Mouse (Mus musculus) gastrocnemius, adult 2 months (tissue): ENCODE results near the gene Olfr1222. TPM values are rescaled to one million over a fixed set of nuclear protein-coding genes. Genes with fewer than 3 reads are reported as not detected.
"Not testable (repeated sequence)": the region's sequence is repeated elsewhere in the genome, so short reads cannot be mapped to it uniquely, and the experiment has no call there.

Experiments used
- DNase-seq: peaks from one replicate; pipeline ENCODE4 v3.0.0; 2022
- H3K27ac ChIP-seq: fragments of 200-600 bp; 2 replicates; pipeline ENCODE4 v1.8.1; 2022; ENCODE audit warnings: mild to moderate bottlenecking
- H3K4me3 ChIP-seq: fragments of 200-600 bp; 2 replicates; pipeline ENCODE4 v1.8.1; 2022; ENCODE audit warnings: mild to moderate bottlenecking, moderate library complexity
- CTCF ChIP-seq: fragments of 200-600 bp; IDR thresholded peaks from 2 replicates; pipeline ENCODE4 v1.8.1; 2022; ENCODE audit warnings: antibody characterized with exemption, mild to moderate bottlenecking, moderate library complexity
- intact Hi-C: fragments of 180-260 bp; cut with DNase I; formaldehyde crosslinking; loops from one replicate; pipeline ENCODE4 v1.15.1; 2025
- long read RNA-seq, 2 experiments: library from polyadenylated mRNA; stranded (forward); transcript quantifications; one replicate each; pipeline ENCODE4 v2.0.0; 2021
- total RNA-seq, 2 experiments: library from RNA; stranded (reverse); gene quantifications; 2 replicates each; pipeline ENCODE4 v1.2.3; 2021

Olfr1222 gene
- total RNA-seq, result not detected
- long read RNA-seq, experiment 1, result 0 reads
- long read RNA-seq, experiment 2, result 0 reads

- no peak for DNase-seq
- intact Hi-C loops, result no loop called here
- H3K27ac ChIP-seq, result no peak within 1 kb of the TSS
- TF ChIP-seq CTCF, result no peak
- H3K4me3 ChIP-seq, result no peak within 1 kb of the TSS
These were observed at the start of gene Olfr1222 for GRCm38 (mm10) chr2:89132954-89133353. Olfr1222 (minus strand) TSS chr2:89133054.

GRCm38 (mm10) chr2:89174569-89174968 is 41.7 kb upstream of the Olfr1222 start, which contains the start of gene Olfr1225:
Olfr1225 (minus strand) TSS chr2:89174669.
- no peak within 1 kb of the TSS for H3K4me3 ChIP-seq
- intact Hi-C loops, result no loop called here
- no peak for TF ChIP-seq CTCF
- H3K27ac ChIP-seq, result no peak within 1 kb of the TSS
- DNase-seq, result no peak

GRCm38 (mm10) chr2:89164711-89165110 is 31.9 kb upstream of the Olfr1222 start:
- H3K27ac ChIP-seq, intact Hi-C loops, H3K4me3 ChIP-seq, DNase-seq: not testable (repeated sequence)

- H3K4me3 ChIP-seq, H3K27ac ChIP-seq, intact Hi-C loops, DNase-seq: not testable (repeated sequence)
These were observed 31.1 kb upstream of the Olfr1222 start, which contains the start of gene Olfr1224-ps1 for GRCm38 (mm10) chr2:89163991-89164390. Olfr1224-ps1 (minus strand) TSS chr2:89164091.

- no peak within 1 kb of the TSS for H3K4me3 ChIP-seq
- H3K27ac ChIP-seq, result no peak within 1 kb of the TSS
- DNase-seq, result no peak
- no peak for TF ChIP-seq CTCF
- intact Hi-C loops, result no loop called here
These were observed 18.6 kb upstream of the Olfr1222 start, which contains the start of gene Olfr1223 for GRCm38 (mm10) chr2:89151460-89151859. Olfr1223 (minus strand) TSS chr2:89151560.

DNA sequence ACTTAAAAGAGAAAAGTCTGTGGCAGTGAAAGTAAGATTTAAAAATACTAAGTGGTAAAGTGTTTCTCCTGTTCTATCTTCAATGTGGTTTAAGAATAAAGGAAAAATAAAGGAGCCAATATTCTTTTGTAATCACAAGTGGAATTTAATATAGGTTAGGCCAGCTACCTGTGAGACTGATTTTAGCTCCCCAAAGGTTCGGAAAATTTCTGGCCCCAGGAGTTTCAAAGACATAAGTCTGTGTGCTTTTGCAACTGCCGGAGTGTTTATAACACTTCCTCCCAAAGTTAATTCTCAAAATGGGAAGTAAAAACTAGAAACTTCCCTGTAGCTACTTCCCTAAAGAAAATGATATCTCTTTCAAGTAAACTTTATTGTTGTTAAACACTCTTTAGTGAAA is 15.7 kb downstream of the Olfr1222 start, which contains the start of gene Olfr1221:
TSS of gene Olfr1221 (minus strand) at position 101 of the 400 bp plus-strand sequence.
- no peak within 1 kb of the TSS for H3K27ac ChIP-seq
- H3K4me3 ChIP-seq, result no peak within 1 kb of the TSS
- intact Hi-C loops, result no loop called here
- no peak for TF ChIP-seq CTCF
- no peak for DNase-seq

DNA sequence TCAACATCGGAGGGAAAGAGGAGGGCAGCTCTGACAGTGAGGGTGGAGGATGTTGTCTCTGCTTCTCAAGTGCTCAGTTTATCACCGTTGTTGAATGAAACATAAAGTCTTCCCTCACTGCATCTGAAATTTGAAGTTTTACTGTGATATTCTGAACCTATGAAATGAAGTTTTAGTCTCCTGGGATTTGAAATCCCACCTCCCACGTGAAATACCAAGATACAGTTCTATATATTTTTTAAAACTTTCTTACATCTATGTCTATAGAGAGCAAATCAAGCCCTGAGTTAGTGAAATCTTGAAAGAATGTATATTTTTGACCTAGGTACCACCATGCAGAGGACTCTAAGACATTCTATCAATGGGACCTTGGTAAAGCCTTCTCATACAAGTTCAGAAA is 26.1 kb downstream of the Olfr1222 start, which contains the start of gene Olfr1220:
TSS of gene Olfr1220 (minus strand) at position 101 of the 400 bp plus-strand sequence.
- DNase-seq, result no peak
- TF ChIP-seq CTCF, result no peak
- intact Hi-C loops, result no loop called here
- Histone ChIP-seq H3K27ac (no peak within 1 kb of the TSS), H3K4me3 (no peak within 1 kb of the TSS)

DNA sequence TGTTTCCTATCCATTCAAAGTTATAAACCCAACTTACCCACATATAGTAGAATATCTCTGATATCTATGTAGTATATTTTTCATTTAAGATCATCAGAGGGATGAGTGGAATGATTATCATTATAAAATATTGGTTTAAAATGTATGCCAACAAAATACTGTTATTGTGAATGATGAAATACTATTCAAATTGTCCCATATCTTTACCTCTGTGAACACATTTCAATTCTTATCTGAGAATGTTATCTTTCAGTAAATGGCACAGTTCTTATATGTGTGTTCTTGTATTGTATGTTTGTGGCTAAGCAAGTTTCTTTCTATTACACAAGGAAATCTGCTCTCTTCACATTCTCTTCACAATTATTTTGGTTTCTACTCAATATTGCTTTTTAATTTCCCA is 27.2 kb downstream of the Olfr1222 start:
- no peak for DNase-seq

GRCm38 (mm10) chr2:89093848-89094247 is 39.0 kb downstream of the Olfr1222 start:
- Histone ChIP-seq H3K27ac (no peak overlapping the region), H3K4me3 (no peak overlapping the region)
- TF ChIP-seq CTCF, result no peak
- intact Hi-C loops, result no loop called here
- no peak for DNase-seq

More for the DNA sequence above, 27.2 kb downstream of the Olfr1222 start:
- Histone ChIP-seq H3K27ac (no peak overlapping the region), H3K4me3 (no peak overlapping the region)
- TF ChIP-seq CTCF, result no peak
- intact Hi-C loops, result no loop called here

DNA sequence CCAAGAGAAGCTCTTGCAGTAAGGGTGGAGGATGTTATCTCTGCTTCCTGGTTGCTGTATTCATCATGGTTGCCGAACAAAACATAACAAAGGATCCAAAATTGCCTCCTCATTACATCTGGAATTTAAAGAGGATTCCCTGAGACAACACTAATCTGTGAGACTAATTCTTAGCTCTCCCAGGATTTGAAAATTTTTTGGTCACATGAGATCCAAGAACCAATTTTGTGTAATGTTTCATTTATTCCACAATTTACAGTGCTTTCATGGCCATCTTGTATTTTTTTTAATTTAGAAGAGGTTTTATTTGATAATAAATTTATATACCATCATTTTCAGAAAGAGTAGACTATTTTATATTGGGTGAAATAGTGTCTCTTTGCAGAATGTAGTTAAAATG is 49.4 kb downstream of the Olfr1222 start, which contains the start of gene Olfr1219:
TSS of gene Olfr1219 (minus strand) at position 101 of the 400 bp plus-strand sequence.
- Histone ChIP-seq H3K4me3 (no peak within 1 kb of the TSS), H3K27ac (no peak within 1 kb of the TSS)
- intact Hi-C loops, result no loop called here
- no peak for DNase-seq
- TF ChIP-seq CTCF, result no peak

- no peak for TF ChIP-seq CTCF
- no peak overlapping the region for H3K27ac ChIP-seq
- DNase-seq, result no peak
- no peak overlapping the region for H3K4me3 ChIP-seq
- intact Hi-C loops, result no loop called here
These were observed 51.4 kb downstream of the Olfr1222 start for GRCm38 (mm10) chr2:89081487-89081886.

Other genes with a start within 250 kb of the Olfr1222 start
- gene Olfr1208, start 230.7 kb downstream of the Olfr1222 start, total RNA-seq, result not detected
- gene Olfr1209, start 217.9 kb downstream of the Olfr1222 start, total RNA-seq, result not detected
- gene Olfr1211, start 194.9 kb downstream of the Olfr1222 start, total RNA-seq, result not detected
- not detected for gene Olfr1212, start 179.1 kb downstream of the Olfr1222 start, total RNA-seq
- gene Gm13762, start 152.8 kb downstream of the Olfr1222 start, total RNA-seq, result not detected
- gene Olfr1214, start 140.4 kb downstream of the Olfr1222 start, total RNA-seq, result not detected
- not detected for gene Olfr1215, start 126.1 kb downstream of the Olfr1222 start, total RNA-seq
- gene Olfr1216, start 114.7 kb downstream of the Olfr1222 start, total RNA-seq, result not detected
- gene Olfr1217, start 101.0 kb downstream of the Olfr1222 start, total RNA-seq, result not detected
- gene Olfr1218, start 71.9 kb downstream of the Olfr1222 start, total RNA-seq, result not detected
- not detected for gene Olfr1219, start 49.5 kb downstream of the Olfr1222 start, total RNA-seq
- not detected for gene Olfr1220, start 26.2 kb downstream of the Olfr1222 start, total RNA-seq
- not detected for gene Olfr1221, start 15.8 kb downstream of the Olfr1222 start, total RNA-seq
- not detected for gene Olfr1223, start 18.5 kb upstream of the Olfr1222 start, total RNA-seq
- gene Olfr1224-ps1, start 31.0 kb upstream of the Olfr1222 start, total RNA-seq, result not detected
- not detected for gene Olfr1225, start 41.6 kb upstream of the Olfr1222 start, total RNA-seq
- gene Olfr1226, start 67.0 kb upstream of the Olfr1222 start, total RNA-seq, result not detected
- not detected for gene Olfr1228, start 121.0 kb upstream of the Olfr1222 start, total RNA-seq
- gene Olfr1229, start 155.0 kb upstream of the Olfr1222 start, total RNA-seq, result not detected
- gene Olfr1230, start 164.2 kb upstream of the Olfr1222 start, total RNA-seq, result not detected
- not detected for gene Olfr1231, start 174.0 kb upstream of the Olfr1222 start, total RNA-seq
- not detected for gene Olfr1232, start 196.6 kb upstream of the Olfr1222 start, total RNA-seq
- not detected for gene Olfr1233, start 209.3 kb upstream of the Olfr1222 start, total RNA-seq
- not detected for gene Olfr1234, start 231.8 kb upstream of the Olfr1222 start, total RNA-seq